Mouse (Mus musculus): ENCODE data around the gene Calm1. TPM values are rescaled to one million over a fixed set of nuclear protein-coding genes. Genes with fewer than 3 reads are reported as not detected.
"Not testable (repeated sequence)": the region's sequence is repeated elsewhere in the genome, so short reads cannot be mapped to it uniquely, and the experiment has no call there.

Gene Calm1
- polyA plus RNA-seq, 2 experiments from 2014 or later = 1,192 to 2,031 TPM

- no peak for ATAC-seq
Observed at GRCm38 (mm10) chr12:100196786-100197185, 2.4 kb upstream of the Calm1 start.

- peak; percentile 36 for ATAC-seq
Observed at GRCm38 (mm10) chr12:100199891-100200644, 833 bp downstream of the Calm1 start.

- peak; percentile 21 for ATAC-seq
Observed at GRCm38 (mm10) chr12:100200645-100201362, 1.6 kb downstream of the Calm1 start.

DNA sequence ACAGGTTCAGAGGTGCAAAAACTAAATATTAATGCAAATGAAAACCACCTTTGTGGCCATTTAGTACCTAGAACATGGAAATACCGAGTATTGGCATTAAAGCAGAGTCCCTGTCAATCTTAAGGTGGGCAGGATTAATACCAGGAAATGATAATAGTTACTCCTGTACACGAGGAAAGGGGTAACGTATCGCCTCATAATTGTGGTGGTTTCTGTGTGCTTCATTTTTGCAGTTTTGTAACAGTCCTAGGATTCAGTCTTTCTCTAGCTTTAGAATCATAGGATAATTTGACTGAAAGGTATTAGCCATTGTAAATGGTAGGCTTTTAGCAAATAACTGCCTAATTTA, 2.1 kb downstream of the Calm1 start:
- ATAC-seq = no peak

GRCm38 (mm10) chr12:100201838-100202237, 2.6 kb downstream of the Calm1 start:
- ATAC-seq = peak; percentile 63

DNA sequence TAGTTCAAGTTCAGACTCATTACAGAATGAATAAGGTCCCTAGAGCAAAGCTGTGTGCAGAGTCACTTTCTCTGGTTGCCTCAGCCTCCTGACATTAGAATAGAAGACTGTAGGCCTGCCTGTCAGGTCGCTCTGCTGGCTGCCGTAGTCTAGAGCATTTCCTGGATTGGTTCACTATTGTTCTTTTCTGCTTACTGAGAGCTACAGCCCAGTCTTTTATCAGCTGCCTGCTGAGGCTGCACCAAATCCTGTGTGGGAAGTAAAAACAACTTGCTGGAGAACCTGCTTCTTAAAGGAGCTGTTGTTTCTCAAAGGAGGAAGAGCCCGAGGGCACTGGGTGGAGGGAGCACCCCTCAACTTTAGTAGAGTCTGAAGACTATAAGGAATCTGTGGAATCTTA, 4.5 kb downstream of the Calm1 start:
- no peak for ATAC-seq

DNA sequence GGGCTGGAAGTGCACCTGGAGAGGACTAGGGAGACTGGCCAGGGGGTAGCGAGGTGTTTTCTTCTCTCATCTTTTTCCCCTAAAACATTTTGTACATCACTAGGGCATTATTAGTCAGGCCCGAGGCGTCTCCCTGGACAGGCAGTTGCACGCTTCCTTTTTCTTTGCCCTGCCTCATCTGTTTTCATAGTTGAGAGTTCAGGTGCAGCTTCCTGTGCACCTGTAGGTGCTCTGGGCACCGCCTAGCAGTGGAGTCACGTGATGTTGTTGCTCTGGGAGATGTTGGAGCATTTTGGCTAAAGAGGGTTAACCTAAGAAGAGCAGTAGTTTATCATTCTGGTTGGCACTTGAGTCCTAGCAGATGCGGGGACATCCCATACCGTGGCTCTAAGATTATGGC, 5.9 kb downstream of the Calm1 start:
- no peak for ATAC-seq

- ATAC-seq = no peak
Observed at GRCm38 (mm10) chr12:100206521-100206920, 7.3 kb downstream of the Calm1 start.

GRCm38 (mm10) chr12:100206926-100207325, 7.7 kb downstream of the Calm1 start:
- ATAC-seq = no peak

DNA sequence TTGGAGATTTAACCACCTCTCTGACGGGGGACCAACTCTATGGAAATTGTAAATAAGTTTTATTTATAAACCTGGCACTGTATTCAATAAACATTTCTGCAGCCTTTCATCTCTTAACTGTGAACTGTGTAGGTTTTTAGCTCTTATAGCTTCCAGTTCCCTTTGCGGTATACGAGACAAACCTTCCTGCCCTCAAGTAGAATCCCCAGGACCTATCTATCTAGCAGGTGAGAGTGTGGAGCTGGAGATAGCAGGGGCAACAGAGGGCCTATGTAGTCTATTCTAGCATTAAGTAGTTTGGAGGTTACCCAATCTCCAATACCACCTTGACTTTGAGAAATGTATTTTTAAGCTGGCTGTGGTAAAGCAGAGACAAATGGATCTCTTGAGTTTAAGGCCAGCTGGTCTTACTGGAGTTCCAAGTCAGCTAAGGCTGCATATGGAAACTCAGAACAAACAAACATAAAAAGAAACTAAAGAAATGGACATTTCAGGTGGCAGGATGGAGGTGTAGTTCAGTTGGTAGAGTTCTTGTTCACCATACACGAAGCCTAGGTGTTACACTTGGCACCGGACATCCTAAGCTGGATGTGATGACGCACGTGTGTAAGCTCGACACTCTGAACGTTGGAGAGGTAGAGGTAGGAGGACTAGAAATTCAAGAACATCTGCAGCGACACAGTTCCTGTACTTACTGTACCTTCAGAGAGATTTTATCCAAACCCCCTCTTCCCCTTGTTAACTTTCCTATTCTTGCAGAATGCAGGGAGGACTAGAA, 10.7 kb downstream of the Calm1 start:
- no peak for ATAC-seq

GRCm38 (mm10) chr12:100210973-100211372, 11.7 kb downstream of the Calm1 start:
- peak; percentile 33 for ATAC-seq

- ATAC-seq = no peak
Observed at GRCm38 (mm10) chr12:100211453-100212185, 12.4 kb downstream of the Calm1 start.

DNA sequence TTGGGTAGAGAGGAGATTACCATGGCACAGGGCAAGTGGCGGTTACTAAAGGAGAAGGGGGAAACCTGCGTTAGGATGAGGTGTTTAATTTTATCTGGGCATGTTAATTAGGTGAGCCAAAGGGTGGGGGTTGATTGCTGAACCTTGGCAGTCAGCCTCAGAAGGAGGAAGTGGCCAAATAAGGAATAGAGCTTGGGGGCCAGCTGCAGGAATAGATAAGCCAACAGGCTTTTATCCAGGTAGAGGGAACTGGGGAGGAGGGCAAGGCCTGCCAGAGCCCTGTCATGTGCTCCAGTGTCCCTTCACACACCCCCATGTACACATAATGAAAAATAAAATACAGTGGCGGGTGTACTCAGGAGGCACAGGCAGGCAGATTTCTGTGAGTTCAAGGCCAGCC, 13.2 kb downstream of the Calm1 start:
- no peak for ATAC-seq

GRCm38 (mm10) chr12:100213162-100213561, 13.9 kb downstream of the Calm1 start:
- no peak for ATAC-seq

GRCm38 (mm10) chr12:100214156-100214555, 14.9 kb downstream of the Calm1 start:
- ATAC-seq = no peak

GRCm38 (mm10) chr12:100214738-100215137, 15.5 kb downstream of the Calm1 start:
- ATAC-seq = no peak

DNA sequence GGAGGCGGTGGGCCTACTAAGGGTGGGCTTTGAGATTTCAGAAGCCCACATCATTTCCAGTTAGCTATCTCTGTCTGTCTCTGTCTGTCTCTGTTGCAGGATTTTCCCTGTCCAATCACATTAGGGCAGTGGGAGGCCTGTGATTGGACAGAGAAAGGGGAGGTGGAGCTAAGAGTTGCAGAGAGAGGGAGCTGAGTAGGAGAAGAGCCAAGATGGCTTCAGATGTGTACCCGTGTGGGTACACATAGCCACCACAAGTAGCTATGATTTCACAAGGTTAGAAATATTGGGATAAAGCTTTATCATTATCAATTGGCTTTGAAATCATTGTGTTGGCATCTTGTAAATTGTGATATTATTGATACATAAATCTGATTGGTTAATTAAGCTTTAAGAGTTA, 17.9 kb downstream of the Calm1 start:
- not testable (repeated sequence) for ATAC-seq

DNA sequence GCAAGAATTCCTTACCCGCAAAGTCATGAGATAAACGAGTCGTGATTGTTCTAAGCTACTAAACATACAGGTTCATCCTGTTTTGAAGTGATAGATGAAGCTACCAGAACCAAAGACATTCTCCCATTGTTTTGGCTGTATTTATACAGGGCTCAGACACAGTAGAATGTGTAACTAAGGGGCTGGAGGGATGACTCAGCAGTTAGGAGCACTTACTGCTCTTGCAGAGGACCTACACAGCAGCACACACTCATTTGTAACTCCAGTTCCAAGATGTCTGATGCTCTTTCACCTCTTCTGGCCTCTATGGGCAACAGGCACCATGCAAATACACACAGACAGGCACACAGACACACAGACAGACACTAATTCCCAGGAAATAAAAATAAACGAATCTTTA, 20.8 kb downstream of the Calm1 start:
- ATAC-seq = no peak

- ATAC-seq = no peak
Observed at GRCm38 (mm10) chr12:100221608-100222321, 22.5 kb downstream of the Calm1 start.

- no peak for ATAC-seq
Observed at GRCm38 (mm10) chr12:100222322-100222993, 23.2 kb downstream of the Calm1 start.

DNA sequence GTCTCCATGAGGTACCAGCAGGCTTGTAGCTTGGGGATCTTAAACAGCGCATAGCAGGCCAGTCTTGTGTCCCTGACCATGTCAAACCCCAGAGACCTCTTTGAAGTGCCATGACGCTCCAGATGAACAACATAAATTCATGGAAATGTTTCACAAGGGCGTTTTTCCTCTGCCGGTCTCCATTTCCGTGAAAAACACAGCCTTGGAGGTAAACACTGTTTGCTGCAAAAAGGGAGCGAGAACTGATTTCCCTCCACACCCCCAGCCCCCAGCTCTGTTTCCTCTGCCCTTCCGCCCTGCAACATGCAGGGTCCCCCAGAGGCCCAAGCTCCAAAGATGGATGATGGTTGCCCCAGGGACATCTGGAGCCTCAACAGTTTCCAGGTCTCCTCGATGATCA, 24.3 kb downstream of the Calm1 start:
- ATAC-seq = no peak

- no peak for ATAC-seq
Observed at GRCm38 (mm10) chr12:100225196-100225595, 26.0 kb downstream of the Calm1 start.
